Mouse (Mus musculus) CH12.LX (cell line): Measurements from ENCODE around the gene Suox. TPM values are rescaled to one million over a fixed set of nuclear protein-coding genes. Genes with fewer than 3 reads are reported as not detected.
A peak's percentile ranks its signal among the peaks of the same experiment; 100 is the strongest.
"Not testable (repeated sequence)": the region's sequence is repeated elsewhere in the genome, so short reads cannot be mapped to it uniquely, and the experiment has no call there.

ENCODE experiments used
- DNase-seq: peaks from one replicate; pipeline ENCODE4 v3.0.0-alpha.2; 2013; ENCODE audit errors: extremely low read depth
- H3K27ac ChIP-seq: 2 replicates; pipeline ENCODE4 v1.5.1; 2012; ENCODE audit warnings: low read depth, mild to moderate bottlenecking, control low read depth, moderate library complexity; ENCODE audit not compliant: insufficient read depth
- H3K27me3 ChIP-seq: replicated peaks from 2 replicates; pipeline ENCODE3; 2012; ENCODE audit warnings: inconsistent platforms
- H3K36me3 ChIP-seq, 2 experiments: replicated peaks in 1 of 2; 2 replicates each; pipeline versions ENCODE3 to v1.6.1; 2012; ENCODE audit warnings: inconsistent platforms in 1 of 2, low read length in 1 of 2, mild to moderate bottlenecking in 1 of 2, mixed read lengths in 1 of 2, moderate library complexity in 1 of 2; ENCODE audit not compliant: control insufficient read depth in 1 of 2, insufficient read depth in 1 of 2
- H3K4me1 ChIP-seq, 2 experiments: 2 replicates each; pipeline ENCODE4 v1.6.1; 2012; ENCODE audit warnings: inconsistent platforms in 1 of 2, moderate library complexity in 1 of 2; ENCODE audit not compliant: insufficient read depth in 2 of 2, control insufficient read depth in 1 of 2
- H3K4me2 ChIP-seq: 2 replicates; pipeline ENCODE4 v1.6.1; 2012; ENCODE audit warnings: low read depth, mild to moderate bottlenecking, control low read depth; ENCODE audit not compliant: poor library complexity, insufficient read depth, severe bottlenecking
- H3K4me3 ChIP-seq, 3 experiments: fragments of 150-350 bp in 1 of 3; sonication (generic) in 1 of 3; replicated peaks in 1 of 3; 2 replicates each; pipeline versions ENCODE3 to v1.5.1; 2011 to 2012; ENCODE audit warnings: low read depth in 2 of 3, low read length in 2 of 3, mild to moderate bottlenecking in 2 of 3, moderate library complexity in 2 of 3, control low read depth in 1 of 3, improper control_type of control experiment in 1 of 3, inconsistent platforms in 1 of 3, mixed read lengths in 1 of 3; ENCODE audit not compliant: poor library complexity in 1 of 3
- H3K79me2 ChIP-seq: replicated peaks from 2 replicates; pipeline ENCODE4 v1.6.1; 2012; ENCODE audit warnings: mild to moderate bottlenecking, moderate library complexity; ENCODE audit not compliant: control insufficient read depth, poor library complexity, insufficient read depth, severe bottlenecking; ENCODE audit errors: extremely low read depth
- H3K9ac ChIP-seq: 2 replicates; pipeline ENCODE4 v1.6.1; 2012; ENCODE audit warnings: low read depth, mild to moderate bottlenecking, control low read depth, moderate library complexity; ENCODE audit not compliant: insufficient read depth
- H3K9me3 ChIP-seq: replicated peaks from 2 replicates; pipeline ENCODE3; 2012; ENCODE audit warnings: low read length, inconsistent platforms, mixed read lengths
- CTCF ChIP-seq, 2 experiments: IDR thresholded peaks in 1 of 2; conservative IDR thresholded peaks in 1 of 2; 2 replicates each; pipeline ENCODE4 v1.5.1; 2011 to 2012; ENCODE audit warnings: low read depth in 2 of 2, low read length in 2 of 2, improper control_type of control experiment in 1 of 2, inconsistent platforms in 1 of 2, mild to moderate bottlenecking in 1 of 2, moderate library complexity in 1 of 2
- HCFC1 ChIP-seq: IDR thresholded peaks from 2 replicates; pipeline ENCODE4 v1.6.1; 2012; ENCODE audit warnings: low read depth, mild to moderate bottlenecking, inconsistent platforms, low read length, improper control_type of control experiment
- JUND ChIP-seq: conservative IDR thresholded peaks from 2 replicates; pipeline ENCODE4 v1.6.1; 2011; ENCODE audit warnings: low read depth, low read length, improper control_type of control experiment
- KAT2A ChIP-seq: IDR thresholded peaks from 2 replicates; pipeline ENCODE4 v1.6.1; 2012; ENCODE audit warnings: low read length, improper control_type of control experiment, inconsistent platforms; ENCODE audit not compliant: insufficient replicate concordance
- MAFK ChIP-seq: IDR thresholded peaks from 2 replicates; pipeline ENCODE4 v1.6.1; 2011; ENCODE audit warnings: low read length, improper control_type of control experiment; ENCODE audit not compliant: insufficient replicate concordance
- MAZ ChIP-seq: IDR thresholded peaks from 2 replicates; pipeline ENCODE4 v1.6.1; 2012; ENCODE audit warnings: low read depth, mild to moderate bottlenecking, inconsistent platforms, low read length, improper control_type of control experiment, moderate library complexity
- MYC ChIP-seq: IDR thresholded peaks from 2 replicates; pipeline ENCODE4 v1.6.1; 2011; ENCODE audit warnings: low read depth, mild to moderate bottlenecking, improper control_type of control experiment, low read length
- NELFE ChIP-seq: IDR thresholded peaks from 2 replicates; pipeline ENCODE4 v1.6.1; 2011; ENCODE audit warnings: low read depth, low read length, improper control_type of control experiment
- POLR2A ChIP-seq: IDR thresholded peaks from 2 replicates; pipeline ENCODE4 v1.6.1; 2011; ENCODE audit warnings: low read depth, mild to moderate bottlenecking, improper control_type of control experiment, low read length
- POLR2AphosphoS2 ChIP-seq: IDR thresholded peaks from 2 replicates; pipeline ENCODE4 v1.6.1; 2011; ENCODE audit warnings: low read depth, low read length, improper control_type of control experiment
- RAD21 ChIP-seq: IDR thresholded peaks from 2 replicates; pipeline ENCODE4 v1.6.1; 2011; ENCODE audit warnings: low read depth, mild to moderate bottlenecking, low read length, improper control_type of control experiment, moderate library complexity
- RCOR1 ChIP-seq: conservative IDR thresholded peaks from 2 replicates; pipeline ENCODE4 v1.6.1; 2012; ENCODE audit warnings: low read depth, mild to moderate bottlenecking, inconsistent platforms, low read length, improper control_type of control experiment
- TBP ChIP-seq: conservative IDR thresholded peaks from 2 replicates; pipeline ENCODE4 v1.6.1; 2011; ENCODE audit warnings: low read depth, low read length, improper control_type of control experiment
- TCF12 ChIP-seq: IDR thresholded peaks from 2 replicates; pipeline ENCODE4 v1.6.1; 2014; ENCODE audit warnings: low read depth, mild to moderate bottlenecking, inconsistent platforms, low read length, improper control_type of control experiment
- dilution Hi-C: fragments of 300-500 bp; cut with MboI; formaldehyde crosslinking; loops from 2 replicates; pipeline ENCODE4 v1.14.3; 2020; ENCODE audit warnings: low sequenced_read_pairs; ENCODE audit not compliant: extremely low pct_unique_long_range_greater_than_20kb, extremely low pct_ligation_motif_present
- in situ Hi-C: fragments of 300-500 bp; cut with MboI; formaldehyde crosslinking; loops from 3 replicates; pipeline ENCODE4 v1.14.3; 2019; ENCODE audit warnings: low sequenced_read_pairs, low pct_ligation_motif_present, low pct_unique_long_range_greater_than_20kb, mixed read lengths
- polyA plus RNA-seq: library from polyadenylated mRNA; unstranded; fragments of >175 nt; gene quantifications from 2 replicates; pipeline ENCODE4 v1.2.1, GENCODE M21; 2012; ENCODE audit warnings: low read depth; ENCODE audit not compliant: insufficient read length
- total RNA-seq, 2 experiments: library from RNA; depleted of rRNA; stranded (reverse); fragments of 300-350 nt in 1 of 2; fragments of >200 nt in 1 of 2; gene quantifications; 2 replicates each; pipeline ENCODE4 v1.2.3; 2012 to 2014

Gene Suox
- total and polyA plus RNA-seq, 3 experiments: 9.0 to 11.4 (median 10.5) TPM

- peak; percentile 97 for TF ChIP-seq HCFC1
- TF ChIP-seq MAFK: no peak
Observed at GRCm38 (mm10) chr10:128626311-128627310, 47.3 kb downstream of the Suox start, which contains the start of gene Rps26 (continued).

GRCm38 (mm10) chr10:128625287-128625894, 48.5 kb downstream of the Suox start:
- TF ChIP-seq MYC: peak; percentile 24; the same call in 1 of the 2 replicates
- TF ChIP-seq TCF12: peak; percentile 31; the same call in 1 of the 2 replicates
- TF ChIP-seq MAZ: 0 out of 2 replicates have a peak, but pooled peaks have one; percentile 23
- TF ChIP-seq JUND: no peak
- no peak for TF ChIP-seq RAD21
- TF ChIP-seq HCFC1: 0 out of 2 replicates have a peak, but pooled peaks have one; percentile 17
- TF ChIP-seq CTCF (conservative IDR thresholded peaks at IDR 0.05 in 1 of 2, IDR thresholded peaks at IDR 0.05 in 1 of 2; ENCODE audit: low read depth in 2 of 2, low read length in 2 of 2): no peak
- TF ChIP-seq NELFE: peak; percentile 20; the same call in 1 of the 2 replicates
- TF ChIP-seq RCOR1: peak; percentile 44; the same call in 1 of the 2 replicates
- TF ChIP-seq POLR2A: peak; percentile 51
- 0 out of 2 replicates have a peak, but pooled peaks have one; percentile 32 for TF ChIP-seq KAT2A
- 0 out of 2 replicates have a peak, but pooled peaks have one; percentile 18 for TF ChIP-seq TBP
- DNase-seq: peak; percentile 56
- peaks cover 7 to 24% of the 10 kb centered on the region in 2 experiments for H3K4me1 ChIP-seq
- no peaks in the 10 kb centered on the region for H3K27me3 ChIP-seq
- no peaks in the 10 kb centered on the region for H3K9me3 ChIP-seq
- peak overlapping the region; percentile 88 for H3K9ac ChIP-seq
- H3K79me2 ChIP-seq: peaks cover 24% of the 10 kb centered on the region
- H3K4me3 ChIP-seq: peak overlapping the region; percentile 92 to 100 (median 94)
- peaks cover 28 to 31% of the 10 kb centered on the region in 2 experiments for H3K36me3 ChIP-seq
- dilution Hi-C loops (no loop called here), in situ Hi-C loops (loop anchor here (5.0 kb wide), 1 partner anchor 47 kb away; the partner anchor contains the start of gene Suox)
- H3K4me2 ChIP-seq: peak overlapping the region; percentile 88
- H3K27ac ChIP-seq: peak overlapping the region; percentile 32; the same call in 1 of the 2 replicates

GRCm38 (mm10) chr10:128623106-128623613, 50.7 kb downstream of the Suox start:
- in situ Hi-C loops, H3K27me3 ChIP-seq, dilution Hi-C loops: not testable (repeated sequence)

More at GRCm38 (mm10) chr10:128623106-128623613, 50.7 kb downstream of the Suox start:
- not testable (repeated sequence) for H3K27ac ChIP-seq, H3K4me2 ChIP-seq, H3K4me3 ChIP-seq, DNase-seq, H3K9ac ChIP-seq, H3K9me3 ChIP-seq
- peaks cover 9 to 40% of the 10 kb centered on the region in 2 experiments for H3K4me1 ChIP-seq
- peaks cover 28 to 31% of the 10 kb centered on the region in 2 experiments for H3K36me3 ChIP-seq
- peaks cover 24% of the 10 kb centered on the region for H3K79me2 ChIP-seq
- TF ChIP-seq POLR2AphosphoS2: peak; percentile 71; the same call in 1 of the 2 replicates
- TF ChIP-seq POLR2A: peak; percentile 28; the same call in 1 of the 2 replicates
